Mouse (Mus musculus): ENCODE measurements around the gene 4930544D05Rik. TPM values are rescaled to one million over a fixed set of nuclear protein-coding genes. Genes with fewer than 3 reads are reported as not detected.

4930544D05Rik gene
- polyA plus RNA-seq, 1 experiment from 2014 or later: not detected

GRCm38 (mm10) chr11:70646691-70647650, 31.3 kb downstream of the 4930544D05Rik start, which contains the start of the genes Rnf167 and Slc25a11:
Gene Rnf167 (plus strand): TSS chr11:70647235.
Gene Slc25a11 (minus strand): TSS chr11:70647479.
- peaks cover 72% of the 10 kb centered on the region for H3K36me3 ChIP-seq (replicated peaks)
- H3K27me3 ChIP-seq (replicated peaks; ENCODE audit: low read depth, poor library complexity, severe bottlenecking): no peaks in the 10 kb centered on the region
- H3K4me1 ChIP-seq: peaks cover 57% of the 10 kb centered on the region
- H3K4me3 ChIP-seq: peak within 1 kb of the TSS; percentile 84
- WGBS: under 1% methylated on average over 63 of the region's 63 CpGs
- peak; percentile 98 for DNase-seq (ENCODE audit: low spot score)
- H3K9me3 ChIP-seq: no peaks in the 10 kb centered on the region
- peak within 1 kb of the TSS; percentile 93 for H3K27ac ChIP-seq (replicated peaks)

GRCm38 (mm10) chr11:70647716-70648420, 32.2 kb downstream of the 4930544D05Rik start:
- 4% methylated on average over 28 of the region's 28 CpGs for WGBS
- Histone ChIP-seq H3K4me3 (peak overlapping the region; percentile 84), H3K4me1 (peaks cover 66% of the 10 kb centered on the region), H3K36me3 (replicated peaks) (peaks cover 76% of the 10 kb centered on the region), H3K9me3 (no peaks in the 10 kb centered on the region), H3K27ac (replicated peaks) (peak overlapping the region; percentile 93), H3K27me3 (replicated peaks; ENCODE audit: low read depth, poor library complexity, severe bottlenecking) (no peaks in the 10 kb centered on the region)
- DNase-seq (ENCODE audit: low spot score): peak; percentile 48

- H3K27ac ChIP-seq (replicated peaks): peak overlapping the region; percentile 93; the same call in 1 of the 2 replicates
- peak overlapping the region; percentile 84 for H3K4me3 ChIP-seq
- DNase-seq (ENCODE audit: low spot score): no peak
- H3K27me3 ChIP-seq (replicated peaks; ENCODE audit: low read depth, poor library complexity, severe bottlenecking): no peaks in the 10 kb centered on the region
- peaks cover 69% of the 10 kb centered on the region for H3K4me1 ChIP-seq
- WGBS: 85% methylated on average over 4 of the region's 4 CpGs
- no peaks in the 10 kb centered on the region for H3K9me3 ChIP-seq
- H3K36me3 ChIP-seq (replicated peaks): peaks cover 74% of the 10 kb centered on the region
Measured at GRCm38 (mm10) chr11:70648512-70648911, 32.9 kb downstream of the 4930544D05Rik start.

- Histone ChIP-seq H3K27ac (replicated peaks) (no peak overlapping the region), H3K9me3 (no peaks in the 10 kb centered on the region), H3K4me3 (peak overlapping the region; percentile 84), H3K4me1 (peaks cover 69% of the 10 kb centered on the region), H3K27me3 (replicated peaks; ENCODE audit: low read depth, poor library complexity, severe bottlenecking) (no peaks in the 10 kb centered on the region), H3K36me3 (replicated peaks) (peaks cover 68% of the 10 kb centered on the region)
- 83% methylated on average over 8 of the region's 8 CpGs for WGBS
- DNase-seq (ENCODE audit: low spot score): no peak
Measured at GRCm38 (mm10) chr11:70649185-70649734, 33.6 kb downstream of the 4930544D05Rik start.

GRCm38 (mm10) chr11:70650322-70651175, 34.9 kb downstream of the 4930544D05Rik start:
- H3K27ac ChIP-seq (replicated peaks): no peak overlapping the region
- peaks cover 55% of the 10 kb centered on the region for H3K36me3 ChIP-seq (replicated peaks)
- H3K4me1 ChIP-seq: peaks cover 71% of the 10 kb centered on the region
- 87% methylated on average over 12 of the region's 12 CpGs for WGBS
- H3K9me3 ChIP-seq: no peaks in the 10 kb centered on the region
- DNase-seq (ENCODE audit: low spot score): no peak
- peak overlapping the region; percentile 100 for H3K4me3 ChIP-seq
- H3K27me3 ChIP-seq (replicated peaks; ENCODE audit: low read depth, poor library complexity, severe bottlenecking): no peaks in the 10 kb centered on the region

- H3K36me3 ChIP-seq (replicated peaks): peaks cover 51% of the 10 kb centered on the region
- no peak overlapping the region for H3K27ac ChIP-seq (replicated peaks)
- no peaks in the 10 kb centered on the region for H3K9me3 ChIP-seq
- 83% methylated on average over 2 of the region's 2 CpGs for WGBS
- no peaks in the 10 kb centered on the region for H3K27me3 ChIP-seq (replicated peaks; ENCODE audit: low read depth, poor library complexity, severe bottlenecking)
- DNase-seq (ENCODE audit: low spot score): no peak
- H3K4me1 ChIP-seq: peaks cover 71% of the 10 kb centered on the region
- H3K4me3 ChIP-seq: peak overlapping the region; percentile 100
Measured at GRCm38 (mm10) chr11:70651391-70651790, 35.7 kb downstream of the 4930544D05Rik start.

GRCm38 (mm10) chr11:70652029-70652883, 36.6 kb downstream of the 4930544D05Rik start:
- Histone ChIP-seq H3K9me3 (no peaks in the 10 kb centered on the region), H3K36me3 (replicated peaks) (peaks cover 51% of the 10 kb centered on the region), H3K4me1 (peaks cover 76% of the 10 kb centered on the region), H3K27ac (replicated peaks) (peak overlapping the region; percentile 99), H3K27me3 (replicated peaks; ENCODE audit: low read depth, poor library complexity, severe bottlenecking) (no peaks in the 10 kb centered on the region), H3K4me3 (peak overlapping the region; percentile 100)
- 53% methylated on average over 12 of the region's 12 CpGs for WGBS
- DNase-seq (ENCODE audit: low spot score): peak; percentile 75

- 58% methylated on average over 6 of the region's 6 CpGs for WGBS
- no peak for DNase-seq (ENCODE audit: low spot score)
- Histone ChIP-seq H3K36me3 (replicated peaks) (peaks cover 51% of the 10 kb centered on the region), H3K4me3 (peak overlapping the region; percentile 100), H3K4me1 (peaks cover 79% of the 10 kb centered on the region), H3K27me3 (replicated peaks; ENCODE audit: low read depth, poor library complexity, severe bottlenecking) (no peaks in the 10 kb centered on the region), H3K9me3 (no peaks in the 10 kb centered on the region), H3K27ac (replicated peaks) (peak overlapping the region; percentile 99)
Measured at GRCm38 (mm10) chr11:70652884-70653344, 37.3 kb downstream of the 4930544D05Rik start.

- no peaks in the 10 kb centered on the region for H3K27me3 ChIP-seq (replicated peaks; ENCODE audit: low read depth, poor library complexity, severe bottlenecking)
- H3K4me3 ChIP-seq: peak overlapping the region; percentile 100
- H3K4me1 ChIP-seq: peaks cover 79% of the 10 kb centered on the region
- no peaks in the 10 kb centered on the region for H3K9me3 ChIP-seq
- peak; percentile 90 for DNase-seq (ENCODE audit: low spot score)
- WGBS: under 1% methylated on average over 63 of the region's 63 CpGs
- peaks cover 47% of the 10 kb centered on the region for H3K36me3 ChIP-seq (replicated peaks)
- H3K27ac ChIP-seq (replicated peaks): peak overlapping the region; percentile 99
Measured at GRCm38 (mm10) chr11:70653345-70654197, 37.9 kb downstream of the 4930544D05Rik start.

- Histone ChIP-seq H3K4me1 (peaks cover 79% of the 10 kb centered on the region), H3K27me3 (replicated peaks; ENCODE audit: low read depth, poor library complexity, severe bottlenecking) (no peaks in the 10 kb centered on the region), H3K9me3 (no peaks in the 10 kb centered on the region), H3K36me3 (replicated peaks) (peaks cover 46% of the 10 kb centered on the region), H3K4me3 (peak within 1 kb of the TSS; percentile 100), H3K27ac (replicated peaks) (peak within 1 kb of the TSS; percentile 99)
- under 1% methylated on average over 61 of the region's 61 CpGs for WGBS
- DNase-seq (ENCODE audit: low spot score): peak; percentile 91
Measured at GRCm38 (mm10) chr11:70654198-70654922, 38.7 kb downstream of the 4930544D05Rik start, which contains the start of gene Pfn1. Gene Pfn1 (minus strand): TSS chr11:70654644.
